Mouse (Mus musculus): ENCODE results near the gene Lrtm1. TPM values are rescaled to one million over a fixed set of nuclear protein-coding genes. Genes with fewer than 3 reads are reported as not detected.

The Lrtm1 gene
- total and polyA plus RNA-seq, 2 experiments from 2014 or later = 0.02 TPM; not detected in 1

DNA sequence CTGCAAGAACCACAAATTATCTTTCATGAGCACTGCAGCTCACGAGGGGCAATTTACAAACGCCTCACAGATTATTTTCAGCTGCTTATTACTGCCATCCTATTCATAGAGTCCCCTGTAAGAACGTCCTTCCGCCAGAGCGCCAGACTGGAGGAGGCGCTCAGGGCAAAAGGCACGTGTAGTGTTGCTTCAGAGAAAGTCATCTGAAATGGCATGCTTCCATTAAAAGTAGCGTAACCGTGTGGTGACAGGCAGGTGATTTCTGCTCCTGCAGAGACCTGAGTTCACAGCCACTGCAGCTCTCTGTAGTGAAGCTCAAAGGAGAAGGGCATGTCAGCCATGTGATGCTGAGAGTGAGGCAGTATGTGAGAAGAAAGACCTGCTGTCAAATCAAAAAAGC, 12.5 kb downstream of the Lrtm1 start:
- no peaks in the 10 kb centered on the region for H3K9me3 ChIP-seq (ENCODE audit: low read length)
- no peak overlapping the region for H3K4me2 ChIP-seq (ENCODE audit: low read depth)
- 31% methylated on average over 9 of the region's 9 CpGs for WGBS
- ATAC-seq = peak; percentile 28; the same call in 1 of the 2 replicates
- no peak for TF ChIP-seq CTCF (IDR thresholded peaks at IDR 0.05; ENCODE audit: low read depth)
- no peaks in the 10 kb centered on the region for H3K27me3 ChIP-seq (ENCODE audit: insufficient read depth, low read length)
- no peak overlapping the region for H3K9ac ChIP-seq
- H3K4me3 ChIP-seq (ENCODE audit: low read depth, low read length) = no peak overlapping the region
- peak overlapping the region; percentile 46; the same call in 1 of the 2 replicates for H3K27ac ChIP-seq (ENCODE audit: low read depth, low read length)
- H3K4me1 ChIP-seq (ENCODE audit: insufficient read depth) = 0 out of 2 replicates have a peak, but pooled peaks cover 3% of the 10 kb centered on the region
- H3K36me3 ChIP-seq (ENCODE audit: insufficient read depth) = no peaks in the 10 kb centered on the region
- peak; percentile 22 for DNase-seq

DNA sequence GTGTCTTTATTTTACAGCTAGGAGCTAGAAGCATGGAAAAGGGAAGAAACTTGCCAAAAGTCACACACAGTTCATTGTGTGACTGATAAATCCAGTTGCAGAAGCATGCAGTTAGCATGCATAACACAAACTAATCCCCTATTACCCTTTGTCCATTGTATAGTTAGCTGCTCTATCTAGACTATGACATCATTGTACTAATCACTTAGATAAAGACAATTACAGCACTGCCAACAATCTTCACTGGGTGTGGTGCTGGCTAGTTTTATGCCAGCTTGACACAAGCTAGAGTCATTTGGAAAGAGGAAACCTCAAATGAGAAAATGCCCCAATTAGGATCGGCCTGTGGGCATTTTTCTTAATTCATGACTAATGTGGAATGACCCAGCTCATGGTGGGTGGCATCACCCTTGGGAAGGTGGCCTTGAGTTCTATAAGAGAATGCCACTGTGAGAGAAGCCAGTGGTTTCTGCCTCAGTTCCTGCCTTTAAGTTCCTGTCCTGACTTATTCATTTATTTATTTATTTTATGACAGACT, 13.9 kb downstream of the Lrtm1 start:
- no peak for TF ChIP-seq CTCF (IDR thresholded peaks at IDR 0.05; ENCODE audit: low read depth)
- no peaks in the 10 kb centered on the region for H3K27me3 ChIP-seq (ENCODE audit: insufficient read depth, low read length)
- 0 out of 2 replicates have a peak, but pooled peaks cover 3% of the 10 kb centered on the region for H3K4me1 ChIP-seq (ENCODE audit: insufficient read depth)
- no peak overlapping the region for H3K9ac ChIP-seq
- ATAC-seq (no peak), DNase-seq (no peak)
- H3K27ac ChIP-seq (ENCODE audit: low read depth, low read length) = no peak overlapping the region
- H3K4me2 ChIP-seq (ENCODE audit: low read depth) = no peak overlapping the region
- H3K4me3 ChIP-seq (ENCODE audit: low read depth, low read length) = no peak overlapping the region
- H3K9me3 ChIP-seq (ENCODE audit: low read length) = no peaks in the 10 kb centered on the region
- no peaks in the 10 kb centered on the region for H3K36me3 ChIP-seq (ENCODE audit: insufficient read depth)
- 58% methylated on average over 1 of the region's 1 CpGs for WGBS

DNA sequence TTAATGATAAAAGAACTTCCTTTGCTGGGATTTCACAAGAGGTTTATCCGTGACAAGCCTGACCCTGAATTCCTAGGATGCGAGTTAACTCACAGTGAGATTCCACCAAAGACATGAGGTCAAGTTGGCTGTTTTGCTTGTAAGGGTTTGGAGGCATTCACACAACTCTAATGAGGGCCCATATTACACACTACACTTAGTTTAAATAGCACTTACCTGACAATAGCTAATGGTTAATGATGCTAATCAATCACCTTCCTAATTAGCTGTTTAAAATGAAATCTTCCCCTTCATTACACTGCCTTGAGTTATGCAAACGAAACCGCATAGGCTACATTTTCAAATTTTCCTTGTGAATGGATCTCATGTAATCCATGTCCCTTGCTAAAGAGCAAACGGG, 20.2 kb downstream of the Lrtm1 start:
- H3K4me1 ChIP-seq (ENCODE audit: insufficient read depth) = no peaks in the 10 kb centered on the region
- no peak for TF ChIP-seq CTCF (IDR thresholded peaks at IDR 0.05; ENCODE audit: low read depth)
- H3K4me2 ChIP-seq (ENCODE audit: low read depth) = no peak overlapping the region
- no peak for ATAC-seq
- no peak overlapping the region for H3K9ac ChIP-seq
- 24% methylated on average over 5 of the region's 5 CpGs for WGBS
- H3K27ac ChIP-seq (ENCODE audit: low read depth, low read length) = no peak overlapping the region
- H3K27me3 ChIP-seq (ENCODE audit: insufficient read depth, low read length) = no peaks in the 10 kb centered on the region; the same call in 1 of the 2 replicates
- no peaks in the 10 kb centered on the region for H3K9me3 ChIP-seq (ENCODE audit: low read length)
- H3K4me3 ChIP-seq (ENCODE audit: low read depth, low read length) = no peak overlapping the region
- H3K36me3 ChIP-seq (ENCODE audit: insufficient read depth) = no peaks in the 10 kb centered on the region; the same call in 1 of the 2 replicates
- DNase-seq = no peak

DNA sequence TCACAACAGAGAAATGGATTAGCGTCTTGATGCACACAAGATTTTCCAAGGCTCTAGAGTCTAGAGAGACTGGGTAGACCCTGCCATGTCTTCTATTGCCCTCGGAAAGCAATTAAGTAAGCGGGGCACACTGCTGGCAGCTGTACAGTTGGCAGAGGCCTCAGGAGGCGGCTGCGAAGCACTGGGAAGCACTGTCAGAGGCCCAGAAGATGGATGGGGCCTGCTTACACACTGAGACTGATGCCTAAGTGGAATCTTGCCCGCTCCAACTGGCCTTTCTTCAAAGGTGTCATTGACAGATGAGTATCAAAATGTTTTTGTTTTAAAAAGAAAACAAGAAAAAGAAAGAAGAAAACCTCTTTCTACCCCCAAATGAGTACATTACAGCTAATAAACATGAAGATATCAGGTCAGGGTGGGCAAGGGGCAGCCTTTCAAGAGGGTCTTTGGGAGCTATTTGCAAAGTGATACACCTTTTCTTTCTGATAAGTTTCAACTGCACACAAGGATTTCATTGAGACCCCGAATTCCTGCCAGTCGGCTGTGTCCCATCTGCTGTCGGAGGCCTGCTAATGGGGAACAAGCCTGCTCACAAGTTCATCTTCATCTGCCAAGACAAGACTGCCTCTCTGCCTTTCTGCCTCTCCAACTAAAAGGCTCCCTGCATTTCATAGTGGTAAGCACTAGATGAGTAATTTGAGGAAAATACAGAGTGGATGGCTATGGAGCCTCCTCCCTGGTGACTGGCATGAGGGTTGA, 22.8 kb downstream of the Lrtm1 start:
- no peak for TF ChIP-seq CTCF (IDR thresholded peaks at IDR 0.05; ENCODE audit: low read depth)
- ATAC-seq (peak; percentile 66), DNase-seq (peak; percentile 63)
- WGBS = 35% methylated on average over 9 of the region's 9 CpGs
- H3K9me3 ChIP-seq (ENCODE audit: low read length) = no peaks in the 10 kb centered on the region
- H3K4me1 ChIP-seq (ENCODE audit: insufficient read depth) = no peaks in the 10 kb centered on the region
- no peak overlapping the region for H3K4me2 ChIP-seq (ENCODE audit: low read depth)
- H3K4me3 ChIP-seq (ENCODE audit: low read depth, low read length) = no peak overlapping the region
- no peak overlapping the region for H3K9ac ChIP-seq
- no peaks in the 10 kb centered on the region; the same call in 1 of the 2 replicates for H3K36me3 ChIP-seq (ENCODE audit: insufficient read depth)
- H3K27me3 ChIP-seq (ENCODE audit: insufficient read depth, low read length) = no peaks in the 10 kb centered on the region; the same call in 1 of the 2 replicates
- H3K27ac ChIP-seq (ENCODE audit: low read depth, low read length) = no peak overlapping the region

DNA sequence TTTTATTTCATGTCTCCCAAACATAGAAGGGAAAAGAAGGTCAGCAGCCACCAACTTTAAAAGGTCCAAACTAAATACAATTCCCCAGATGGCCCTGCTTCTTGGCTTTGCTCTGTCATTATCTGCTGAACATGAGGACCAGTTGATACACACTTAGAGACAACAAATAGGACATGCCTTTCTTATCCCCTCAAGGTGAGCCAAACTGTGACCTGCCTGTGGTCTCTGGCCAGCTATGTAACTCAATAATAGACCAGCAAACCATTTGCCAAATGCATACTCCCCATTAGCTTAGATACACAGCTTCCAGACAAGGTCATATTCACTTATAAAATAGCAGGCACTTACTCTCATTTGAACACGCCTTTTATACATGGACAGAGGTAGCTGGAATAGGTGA, 23.5 kb downstream of the Lrtm1 start:
- no peak overlapping the region for H3K4me2 ChIP-seq (ENCODE audit: low read depth)

DNA sequence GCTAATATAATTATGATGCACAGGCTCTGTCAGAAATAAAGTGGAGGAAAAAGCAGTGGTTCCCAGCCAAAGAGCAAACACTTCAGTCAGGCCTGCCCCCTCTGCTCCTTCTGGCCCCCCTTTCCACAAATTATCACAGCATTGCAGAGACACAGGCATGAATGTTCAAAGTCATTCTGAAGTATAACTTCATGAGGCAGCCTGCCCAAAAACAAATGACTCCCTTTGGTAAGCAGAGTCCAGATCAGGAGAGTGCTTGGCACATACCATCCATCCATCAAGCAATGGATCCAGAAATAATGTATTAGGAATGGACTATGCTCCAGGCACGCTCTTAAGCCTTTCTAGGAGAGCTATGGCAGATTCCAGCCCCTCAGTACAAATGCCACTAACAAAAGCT, 24.3 kb downstream of the Lrtm1 start:
- 68% methylated on average over 1 of the region's 1 CpGs for WGBS
- no peaks in the 10 kb centered on the region; the same call in 1 of the 2 replicates for H3K36me3 ChIP-seq (ENCODE audit: insufficient read depth)
- H3K4me1 ChIP-seq (ENCODE audit: insufficient read depth) = no peaks in the 10 kb centered on the region
- ATAC-seq (no peak), DNase-seq (no peak)
- no peak overlapping the region for H3K4me2 ChIP-seq (ENCODE audit: low read depth)
- H3K4me3 ChIP-seq (ENCODE audit: low read depth, low read length) = no peak overlapping the region
- no peak overlapping the region for H3K9ac ChIP-seq
- H3K27me3 ChIP-seq (ENCODE audit: insufficient read depth, low read length) = no peaks in the 10 kb centered on the region
- no peak for TF ChIP-seq CTCF (IDR thresholded peaks at IDR 0.05; ENCODE audit: low read depth)
- H3K27ac ChIP-seq (ENCODE audit: low read depth, low read length) = no peak overlapping the region
- no peaks in the 10 kb centered on the region for H3K9me3 ChIP-seq (ENCODE audit: low read length)

More for the DNA sequence above, 23.5 kb downstream of the Lrtm1 start:
- Histone ChIP-seq H3K27ac (ENCODE audit: low read depth, low read length) (no peak overlapping the region), H3K27me3 (ENCODE audit: insufficient read depth, low read length) (no peaks in the 10 kb centered on the region; the same call in 1 of the 2 replicates), H3K9ac (no peak overlapping the region), H3K4me3 (ENCODE audit: low read depth, low read length) (no peak overlapping the region), H3K36me3 (ENCODE audit: insufficient read depth) (no peaks in the 10 kb centered on the region; the same call in 1 of the 2 replicates), H3K4me1 (ENCODE audit: insufficient read depth) (no peaks in the 10 kb centered on the region), H3K9me3 (ENCODE audit: low read length) (no peaks in the 10 kb centered on the region)
- TF ChIP-seq CTCF (IDR thresholded peaks at IDR 0.05; ENCODE audit: low read depth) = no peak
- 89% methylated on average over 1 of the region's 1 CpGs for WGBS
- no peak for ATAC-seq
- no peak for DNase-seq

Data from forebrain, postnatal 0 days (tissue).